Mouse (Mus musculus): ENCODE data around the gene Mfap1b.

The Mfap1b gene

DNA sequence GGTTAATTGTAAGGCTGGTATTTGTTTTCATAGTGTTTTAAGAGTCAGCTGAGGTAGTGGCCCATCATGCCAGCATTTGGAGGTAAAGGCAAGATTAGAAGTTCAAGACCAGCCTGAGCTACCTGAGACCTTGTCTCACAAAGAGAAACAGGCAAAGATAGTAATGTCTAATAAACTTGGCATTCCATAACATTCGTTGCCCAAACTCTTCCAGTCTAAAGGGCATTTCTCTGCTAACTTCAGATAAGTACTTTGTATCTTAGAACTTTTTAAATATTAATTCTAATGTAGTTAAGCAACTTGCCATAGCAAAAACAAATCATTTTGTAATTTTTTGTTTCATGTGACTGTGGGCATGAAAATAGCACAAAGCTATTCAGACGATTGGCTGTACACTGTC is 50.7 kb downstream of the Mfap1b start:
- DNase-seq = no peak

DNA sequence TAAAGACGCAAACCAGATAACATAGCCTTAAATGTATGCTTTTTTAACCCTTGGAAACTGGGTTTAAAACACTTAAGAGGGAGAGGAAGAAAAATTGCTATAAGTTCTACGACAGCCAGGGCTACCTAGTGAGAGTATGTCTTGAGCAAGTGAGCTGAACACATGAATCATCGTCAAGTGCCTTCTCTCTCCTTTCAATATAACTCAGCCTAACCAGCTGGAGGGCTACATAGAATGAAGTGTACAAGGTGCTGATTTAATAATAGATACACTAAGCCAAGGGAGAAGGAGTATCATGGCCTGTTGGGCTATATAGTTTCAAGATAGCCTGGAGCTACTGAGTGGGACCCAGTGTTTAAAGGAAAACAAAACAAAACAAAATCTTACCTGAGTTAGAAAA is 55.4 kb downstream of the Mfap1b start:
- DNase-seq = no peak

DNA sequence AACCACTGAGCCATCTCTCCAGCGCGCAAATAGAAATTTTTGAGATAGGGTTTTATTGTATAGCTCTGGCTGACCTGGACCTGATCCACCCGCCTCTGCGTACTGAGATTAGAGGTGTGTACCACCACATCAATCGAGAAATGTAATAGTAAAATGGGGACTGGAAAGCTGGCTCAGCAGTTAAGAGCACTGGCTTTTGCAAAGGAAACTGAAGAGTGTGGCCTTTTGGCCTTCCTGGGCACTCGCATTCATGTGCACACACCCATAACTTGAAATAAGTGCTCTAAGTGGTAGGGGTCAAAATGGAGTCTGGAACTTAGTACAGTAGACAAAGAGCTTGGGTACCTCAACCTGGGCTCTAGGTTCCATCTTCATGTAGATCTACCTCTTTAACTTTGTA is 57.5 kb downstream of the Mfap1b start:
- no peak for DNase-seq

DNA sequence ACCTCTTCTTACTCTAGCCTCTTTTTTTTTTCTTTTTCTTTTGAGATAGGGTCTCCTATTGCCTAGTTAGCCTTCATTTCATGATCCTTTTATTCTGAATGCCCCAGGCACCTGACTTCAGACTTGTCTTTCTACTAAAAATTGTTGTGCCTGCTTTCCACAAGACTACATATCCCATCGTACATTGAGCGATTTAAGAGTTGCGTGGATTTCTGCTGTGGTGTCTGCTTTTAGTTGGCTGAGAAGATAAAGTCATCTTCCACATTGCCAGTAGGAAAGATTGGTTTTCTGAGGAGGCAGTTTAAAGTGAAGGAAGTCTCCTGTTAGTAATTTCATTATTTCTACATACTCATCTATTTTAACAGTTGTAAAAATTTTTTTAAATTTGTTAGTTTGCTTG is 58.3 kb downstream of the Mfap1b start:
- DNase-seq = no peak

DNA sequence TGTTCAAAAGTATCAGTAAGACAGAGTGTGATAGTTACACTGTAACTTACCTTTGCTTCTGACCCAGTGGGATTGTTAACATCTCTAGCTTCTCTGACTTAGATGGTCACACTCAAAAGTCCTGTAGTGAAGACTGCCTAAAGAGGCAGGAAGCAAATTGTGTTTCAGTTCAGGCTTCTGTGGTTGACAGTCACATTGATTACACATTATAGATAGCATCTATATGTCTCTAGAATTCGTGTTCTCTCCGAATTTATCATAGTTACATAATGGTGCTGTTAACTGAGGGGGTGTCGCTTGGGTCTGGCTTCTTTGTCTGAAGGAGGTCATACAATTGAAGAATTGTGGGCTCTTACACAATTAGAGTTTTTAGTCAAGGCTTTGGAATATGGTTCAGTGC is 58.8 kb downstream of the Mfap1b start:
- no peak for DNase-seq

DNA sequence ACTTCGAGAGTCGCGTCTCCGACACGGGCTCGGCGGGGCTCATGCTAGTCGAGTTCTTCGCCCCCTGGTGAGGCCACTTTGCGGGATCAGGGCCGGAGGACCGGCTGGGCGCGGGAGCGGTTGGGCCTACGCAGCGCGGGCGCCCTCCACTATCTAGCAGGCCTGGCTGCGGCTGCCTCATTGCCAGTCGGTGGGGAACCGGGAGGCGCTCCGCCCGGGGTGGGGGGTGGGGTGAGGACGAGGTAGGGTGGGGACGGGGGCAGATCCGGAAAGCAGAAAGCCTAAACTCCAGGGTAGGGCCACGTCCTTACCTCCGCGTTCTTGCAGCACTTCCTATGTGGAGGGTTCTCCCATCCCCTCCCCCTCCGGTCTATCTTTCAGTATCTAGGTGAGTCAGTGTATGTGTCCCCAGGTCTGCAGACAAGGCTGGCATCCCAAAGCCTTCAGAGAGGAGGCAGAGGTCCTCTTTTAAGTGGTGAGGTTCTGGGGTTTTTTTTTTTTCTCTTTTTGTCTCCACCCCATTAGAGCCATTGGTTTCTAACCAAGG is 59.7 kb downstream of the Mfap1b start:
- DNase-seq = peak; percentile 51

DNA sequence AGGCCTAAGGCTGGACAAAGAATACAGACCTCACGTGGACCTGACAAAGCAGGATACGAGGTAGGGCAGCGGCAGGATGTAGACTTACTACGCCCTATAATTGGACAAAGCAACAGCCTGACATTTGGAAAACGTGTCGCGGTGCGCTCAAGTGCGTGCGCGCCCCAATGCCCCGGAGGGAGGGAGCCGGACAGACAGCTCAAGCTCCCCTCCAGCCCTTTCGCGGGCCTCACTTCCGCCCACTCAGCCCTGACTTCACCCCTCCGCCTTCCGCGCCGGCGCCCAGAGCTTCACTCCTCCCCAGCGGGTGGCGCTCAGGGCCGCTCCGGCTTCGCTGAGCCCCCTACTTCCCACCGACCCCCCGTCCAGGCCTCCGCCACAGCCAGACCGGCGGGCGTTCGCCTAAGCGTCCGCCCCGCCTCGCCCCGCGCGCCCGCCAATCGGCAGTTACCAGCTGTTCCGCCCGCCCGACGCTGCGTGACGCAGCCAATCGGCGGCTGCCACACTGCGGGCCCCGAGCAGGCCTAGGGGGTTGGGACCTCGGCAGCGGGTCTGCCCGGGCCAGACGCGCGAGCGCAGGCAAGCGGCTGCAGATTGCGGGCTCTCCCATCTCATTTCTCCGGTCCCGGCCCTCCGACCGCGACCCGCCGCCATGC is 60.4 kb downstream of the Mfap1b start, which contains the start of the genes Pdia3 and Catsper2:
Gene Pdia3 (plus strand): TSS at position 389 of the 656 bp plus-strand sequence.
Gene Catsper2 (minus strand): TSS at position 406 of the 656 bp plus-strand sequence.
- DNase-seq = peak; percentile 95

DNA sequence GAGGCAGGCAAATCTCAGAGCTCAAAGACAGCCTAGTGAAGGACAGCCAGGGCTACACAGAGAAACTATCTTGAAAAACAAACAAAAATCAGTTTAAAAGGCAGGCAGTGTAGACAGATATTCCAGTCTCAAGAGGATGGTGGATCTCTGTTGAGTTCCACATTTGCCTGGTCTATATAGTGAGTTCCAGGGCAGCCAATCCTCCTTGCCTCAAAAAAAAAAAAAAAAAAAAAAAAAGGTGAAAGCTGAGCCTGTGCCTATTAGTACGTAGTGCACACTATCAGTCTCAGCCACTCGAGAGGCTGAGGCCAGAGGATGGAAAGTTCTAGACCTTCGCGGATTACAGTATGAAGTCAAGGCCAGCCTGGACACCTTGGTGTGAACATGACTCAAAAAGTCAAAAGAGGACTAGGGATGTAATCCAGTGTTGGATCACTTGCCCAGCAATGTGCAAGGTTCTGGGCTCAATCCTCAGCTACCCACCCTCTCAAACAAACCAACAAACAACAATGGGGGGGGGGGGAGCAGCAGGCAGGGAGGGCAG is 61.0 kb downstream of the Mfap1b start:
- no peak for DNase-seq
